17 mouse cellular contexts compared by ENCODE assay signal in genomic region chr15:25524189-25524588, GRCm38 (mm10).
"Had no signal": no experiment of that assay in that cellular context is flagged by ENCODE, and none has a peak within 500 bp of the region (broad histone marks: within the 10 kb centered on the region; RNA-seq: fewer than 3 reads in every experiment).

No protein-coding gene starts in this region.

- H3K27ac ChIP-seq: left cerebral cortex, adult 2 months; liver, embryonic 12.5 days; liver, embryonic 15.5 days; macrophage; midbrain, embryonic 10.5 days; midbrain, embryonic 13.5 days; stomach, postnatal 0 days had no signal

- ATAC-seq: liver, embryonic 12.5 days; midbrain, embryonic 13.5 days; midbrain, embryonic 16.5 days had no signal

- H3K4me1 ChIP-seq: liver, embryonic 12.5 days; liver, embryonic 15.5 days; midbrain, embryonic 13.5 days had no signal

- H3K27me3 ChIP-seq: liver, embryonic 12.5 days; liver, embryonic 15.5 days; midbrain, embryonic 13.5 days had no signal

- H3K4me3 ChIP-seq: left cerebral cortex, adult 2 months; liver, embryonic 12.5 days; liver, embryonic 15.5 days; megakaryocyte, embryonic 14.5 days; midbrain, embryonic 10.5 days; midbrain, embryonic 13.5 days had no signal

- DNase-seq: kidney, postnatal 10 days; kidney, postnatal 36 days; layer of hippocampus, postnatal 36 days; lung, adult 2 months; lung, postnatal 14 days; thymus, adult 2 months; thymus, postnatal 14 days; thymus, postnatal 4 days had no signal

- H3K36me3 ChIP-seq: liver, embryonic 12.5 days; liver, embryonic 15.5 days; midbrain, embryonic 10.5 days; midbrain, embryonic 13.5 days had no signal

- H3K9me3 ChIP-seq: liver, embryonic 12.5 days; liver, embryonic 15.5 days; midbrain, embryonic 10.5 days; midbrain, embryonic 13.5 days had no signal

- H3K4me2 ChIP-seq: liver, embryonic 12.5 days; liver, embryonic 15.5 days; midbrain, embryonic 13.5 days had no signal

- H3K9ac ChIP-seq: liver, embryonic 12.5 days; liver, embryonic 15.5 days; midbrain, embryonic 13.5 days had no signal
